Mouse (Mus musculus): Measurements from ENCODE around the gene Krt87. TPM values are rescaled to one million over a fixed set of nuclear protein-coding genes. Genes with fewer than 3 reads are reported as not detected.
A peak's percentile ranks its signal among the peaks of the same experiment; 100 is the strongest.

The Krt87 gene
- not detected in 2 replicates for total RNA-seq (2021)
- long read RNA-seq, experiment 1, result 0 reads
- long read RNA-seq, experiment 2, result 0 reads

GRCm38 (mm10) chr15:101438555-101438954 is at the start of gene Krt87:
Gene Krt87, minus strand, starts transcription at chr15:101438804.
- no peak for DNase-seq

- DNase-seq, result no peak
Observed at GRCm38 (mm10) chr15:101485911-101486635, 47.5 kb upstream of the Krt87 start.

GRCm38 (mm10) chr15:101484939-101485338 is 46.3 kb upstream of the Krt87 start:
- DNase-seq, result no peak

GRCm38 (mm10) chr15:101483646-101484045 is 45.0 kb upstream of the Krt87 start:
- no peak for DNase-seq

GRCm38 (mm10) chr15:101482056-101482455 is 43.5 kb upstream of the Krt87 start:
- no peak for DNase-seq

GRCm38 (mm10) chr15:101479666-101480060 is 41.1 kb upstream of the Krt87 start:
- DNase-seq, result no peak

- peak; percentile 74 for DNase-seq
Observed at GRCm38 (mm10) chr15:101479007-101479665, 40.5 kb upstream of the Krt87 start.

GRCm38 (mm10) chr15:101472952-101473528 is 34.4 kb upstream of the Krt87 start, which contains the start of gene Krt86:
Gene Krt86, plus strand, starts transcription at chr15:101473478.
- peak; percentile 77 for DNase-seq

GRCm38 (mm10) chr15:101469093-101469492 is 30.5 kb upstream of the Krt87 start:
- DNase-seq, result no peak

GRCm38 (mm10) chr15:101463651-101464050 is 25.0 kb upstream of the Krt87 start, which contains the start of gene Krt81:
Gene Krt81, minus strand, starts transcription at chr15:101463751.
- no peak for DNase-seq

GRCm38 (mm10) chr15:101459283-101459682 is 20.7 kb upstream of the Krt87 start:
- peak; percentile 11 for DNase-seq

- DNase-seq, result peak; percentile 42
Observed at GRCm38 (mm10) chr15:101458361-101458930, 19.8 kb upstream of the Krt87 start.

GRCm38 (mm10) chr15:101455891-101456290 is 17.3 kb upstream of the Krt87 start:
- DNase-seq, result no peak

GRCm38 (mm10) chr15:101455292-101455691 is 16.7 kb upstream of the Krt87 start:
- DNase-seq, result no peak

GRCm38 (mm10) chr15:101454774-101455173 is 16.2 kb upstream of the Krt87 start:
- no peak for DNase-seq

- peak; percentile 91 for DNase-seq
Observed at GRCm38 (mm10) chr15:101453093-101453736, 14.6 kb upstream of the Krt87 start.

GRCm38 (mm10) chr15:101447444-101447843 is 8.8 kb upstream of the Krt87 start, which contains the start of gene Krt88:
Gene Krt88, plus strand, starts transcription at chr15:101447744.
- DNase-seq, result no peak

GRCm38 (mm10) chr15:101446572-101446971 is 8.0 kb upstream of the Krt87 start:
- DNase-seq, result no peak

GRCm38 (mm10) chr15:101440837-101441236 is 2.2 kb upstream of the Krt87 start:
- no peak for DNase-seq

GRCm38 (mm10) chr15:101436611-101437010 is 2.0 kb downstream of the Krt87 start:
- DNase-seq, result no peak

GRCm38 (mm10) chr15:101424914-101425313 is 13.7 kb downstream of the Krt87 start:
- DNase-seq, result no peak

- DNase-seq, result no peak
Observed at GRCm38 (mm10) chr15:101420903-101421302, 17.7 kb downstream of the Krt87 start.

Measured in adrenal gland, postnatal 14 days (tissue).